Mouse (Mus musculus) heart, adult 9 months (tissue): ENCODE measurements around the gene Psma6.
"Not testable (repeated sequence)": the region's sequence is repeated elsewhere in the genome, so short reads cannot be mapped to it uniquely, and the experiment has no call there.

ENCODE experiments used
- DNase-seq, 2 experiments: peaks; one replicate each; pipeline ENCODE4 v3.0.0; 2022; ENCODE audit warnings: low spot score in 2 of 2

Psma6 gene

GRCm38 (mm10) chr12:55384023-55384749, at the start of gene Psma6:
TSS of gene Psma6 (plus strand) at chr12:55384222.
- DNase-seq = no peak

DNA sequence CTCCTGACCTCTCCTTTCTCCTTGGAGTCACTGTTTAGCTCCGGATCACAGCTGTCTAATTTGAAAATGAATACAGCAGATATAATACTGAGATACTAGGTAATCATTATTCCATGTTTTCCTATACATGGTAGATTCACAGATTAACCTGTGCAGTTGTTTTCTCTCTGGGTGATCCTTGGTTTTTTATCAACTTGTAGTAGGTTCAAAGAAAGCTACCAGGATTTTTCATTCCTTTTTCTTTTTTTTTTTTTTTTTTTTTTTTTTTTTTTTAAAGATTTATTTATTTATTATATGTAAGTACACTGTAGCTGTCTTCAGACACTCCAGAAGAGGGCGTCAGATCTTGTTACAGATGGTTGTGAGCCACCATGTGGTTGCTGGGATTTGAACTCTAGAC, 45.5 kb upstream of the Psma6 start:
- not testable (repeated sequence) for DNase-seq

DNA sequence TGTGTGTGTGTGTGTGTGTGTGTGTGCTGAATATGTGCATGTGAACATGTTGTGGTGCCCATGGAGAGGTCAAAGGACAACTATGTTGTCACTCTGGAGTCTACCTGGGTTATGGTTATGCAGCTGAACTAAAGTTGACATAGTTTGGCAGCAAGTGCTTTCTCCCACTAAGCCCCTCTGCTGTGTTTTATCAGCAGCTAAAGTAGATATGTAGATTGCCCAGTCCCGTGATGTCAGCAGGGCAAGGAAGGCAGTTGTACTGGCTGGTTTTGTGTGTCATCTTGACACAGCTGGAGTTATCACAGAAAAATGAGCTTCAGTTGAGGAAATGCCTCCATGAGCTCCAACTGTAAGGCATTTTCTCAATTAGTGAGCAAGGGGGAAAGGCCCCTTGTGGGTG, 41.0 kb upstream of the Psma6 start:
- not testable (repeated sequence) for DNase-seq

DNA sequence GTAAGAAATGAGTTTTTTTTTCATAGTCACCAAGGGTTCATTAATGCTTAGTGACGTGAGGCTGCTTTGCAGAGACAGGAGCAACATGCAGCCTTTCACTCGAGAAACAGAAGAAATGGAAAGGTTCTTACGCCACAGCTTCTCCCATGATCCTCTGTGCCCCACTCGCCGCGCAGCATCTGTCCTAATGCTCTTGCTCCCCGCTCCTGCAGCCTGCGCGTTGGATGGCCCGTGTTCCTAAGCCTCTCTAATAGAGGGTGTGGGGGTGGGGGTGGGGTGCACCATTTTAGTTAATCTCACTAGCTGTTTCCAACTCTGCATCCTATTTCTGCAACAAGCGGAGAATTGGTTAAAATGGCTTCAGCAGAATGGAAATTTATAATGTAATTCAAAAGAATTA, 40.0 kb upstream of the Psma6 start:
- no peak for DNase-seq

GRCm38 (mm10) chr12:55344583-55344982, 39.4 kb upstream of the Psma6 start:
- DNase-seq = no peak

- no peak for DNase-seq
Measured at GRCm38 (mm10) chr12:55353423-55353822, 30.6 kb upstream of the Psma6 start.

DNA sequence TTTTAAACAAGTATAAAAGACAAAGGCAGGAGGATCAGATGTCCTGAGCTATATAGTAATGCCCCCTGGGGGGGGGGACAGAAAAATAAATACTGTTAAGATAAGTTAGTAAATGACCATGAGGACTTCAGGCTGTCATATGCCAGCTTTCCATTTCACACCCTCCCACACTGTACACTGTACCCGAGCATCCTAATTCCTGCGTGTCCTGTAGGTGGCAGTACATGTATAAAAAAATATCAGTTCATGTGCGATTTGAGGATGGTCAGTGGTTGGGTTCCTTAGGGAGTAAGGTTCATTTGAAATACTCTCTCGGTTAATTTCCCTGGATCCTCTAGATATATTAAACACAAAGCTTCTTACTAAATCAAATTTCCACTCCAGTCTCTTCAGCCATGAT, 29.1 kb upstream of the Psma6 start:
- peak; percentile 13 to 58 for DNase-seq

- DNase-seq = no peak
Measured at GRCm38 (mm10) chr12:55357303-55357702, 26.7 kb upstream of the Psma6 start.

DNA sequence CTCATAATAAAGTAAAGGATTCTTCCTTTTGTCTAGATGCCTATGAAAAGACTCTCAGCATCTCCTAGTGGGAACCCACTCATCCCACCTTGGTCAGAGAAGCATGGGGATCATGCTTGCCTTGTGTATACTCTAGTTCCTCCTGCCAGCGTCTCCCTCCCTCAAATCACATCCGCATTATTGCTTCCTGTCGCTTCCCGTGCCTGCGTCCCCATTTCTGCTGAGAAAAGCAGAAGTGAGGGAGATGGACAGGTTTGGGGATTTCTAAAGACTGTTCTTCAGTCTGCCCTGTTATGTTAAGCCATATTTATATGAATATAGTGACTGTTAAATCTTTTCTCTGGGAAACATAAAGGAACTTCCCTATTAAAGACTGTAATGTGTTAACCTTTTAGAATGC, 23.1 kb upstream of the Psma6 start:
- peak in 1 of 2 experiments; percentile 13 for DNase-seq

GRCm38 (mm10) chr12:55365083-55365482, 18.9 kb upstream of the Psma6 start:
- no peak for DNase-seq

GRCm38 (mm10) chr12:55372424-55373055, 11.5 kb upstream of the Psma6 start:
- DNase-seq = no peak

- peak; percentile 19 to 50 for DNase-seq
Measured at GRCm38 (mm10) chr12:55376956-55377609, 6.9 kb upstream of the Psma6 start.

- DNase-seq = no peak
Measured at GRCm38 (mm10) chr12:55377610-55377980, 6.4 kb upstream of the Psma6 start.

- DNase-seq = no peak
Measured at GRCm38 (mm10) chr12:55384826-55385225, 804 bp downstream of the Psma6 start.

DNA sequence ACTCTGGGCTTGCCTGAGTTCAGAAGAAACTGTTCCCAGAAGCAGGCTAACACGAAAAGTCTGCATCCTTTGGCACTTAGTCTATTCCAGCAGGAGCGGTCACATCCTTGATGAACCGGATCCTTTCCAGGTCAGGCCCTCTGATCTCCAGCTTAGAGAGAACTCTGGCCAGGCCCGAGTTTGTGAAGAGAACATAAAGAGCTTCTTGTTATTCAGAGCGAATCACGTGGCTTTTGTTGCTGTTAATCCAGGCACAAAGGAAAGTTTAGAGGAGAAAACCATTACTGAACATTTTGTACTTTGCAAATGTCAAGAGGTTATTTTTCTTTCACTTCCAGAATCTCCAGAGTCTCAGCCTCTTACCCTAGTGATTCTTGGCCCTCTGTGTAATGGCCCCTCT, 1.9 kb downstream of the Psma6 start:
- DNase-seq = peak; percentile 49 to 82

GRCm38 (mm10) chr12:55386456-55386855, 2.4 kb downstream of the Psma6 start:
- no peak for DNase-seq

GRCm38 (mm10) chr12:55387083-55387787, 3.2 kb downstream of the Psma6 start:
- DNase-seq = no peak

- DNase-seq = no peak
Measured at GRCm38 (mm10) chr12:55387788-55388465, 3.9 kb downstream of the Psma6 start.

DNA sequence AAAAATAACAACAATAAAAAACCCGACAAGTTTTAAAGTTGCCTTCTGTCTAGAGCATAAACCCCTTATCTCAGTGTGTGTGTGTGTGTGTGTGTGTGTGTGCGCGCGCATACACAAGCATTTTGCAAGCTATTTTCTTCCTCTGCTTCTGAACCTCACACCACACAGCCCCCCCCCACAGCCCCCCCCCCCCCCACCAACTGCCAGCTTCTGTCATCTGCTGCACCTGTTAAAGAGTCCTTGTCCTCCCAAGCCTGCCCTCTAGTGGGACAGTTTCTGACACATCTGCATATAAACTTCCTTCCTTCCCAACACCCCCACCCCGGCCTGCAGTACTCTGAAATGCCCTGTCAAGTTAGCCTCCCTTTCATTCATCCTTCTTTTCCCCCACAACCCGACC, 4.5 kb downstream of the Psma6 start:
- peak; percentile 19 to 38 for DNase-seq

GRCm38 (mm10) chr12:55389132-55390081, 5.4 kb downstream of the Psma6 start:
- DNase-seq = peak; percentile 34 to 47

GRCm38 (mm10) chr12:55392120-55392519, 8.1 kb downstream of the Psma6 start:
- no peak for DNase-seq
